Mouse (Mus musculus): ENCODE results near the gene AC140267.1.

AC140267.1 gene

DNA sequence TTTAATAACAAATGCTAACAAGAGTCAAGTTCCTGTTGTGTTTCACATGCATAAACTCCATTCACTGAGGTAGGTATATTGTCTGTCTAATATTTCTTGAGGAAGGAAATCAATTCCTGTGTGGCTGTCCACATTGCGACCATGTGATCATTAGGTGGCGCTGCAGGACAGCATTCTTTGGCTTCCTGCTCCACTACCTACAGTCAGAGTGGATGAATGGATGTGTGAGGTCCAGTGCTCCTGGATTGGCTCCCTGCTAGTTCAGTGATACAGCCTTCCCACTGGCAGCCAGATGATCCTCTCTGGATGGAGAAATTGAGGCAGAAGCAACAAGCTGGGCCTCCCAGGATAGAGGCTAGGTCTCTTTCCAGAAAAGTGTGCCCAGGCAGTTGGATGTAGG, 30.6 kb downstream of the AC140267.1 start:
- DNase-seq: peak; percentile 78

- DNase-seq: no peak
These were observed 36.3 kb downstream of the AC140267.1 start for GRCm38 (mm10) chr15:80271858-80272396.

- DNase-seq: no peak
These were observed 41.5 kb downstream of the AC140267.1 start for GRCm38 (mm10) chr15:80277107-80277506.

GRCm38 (mm10) chr15:80277625-80278024, 42.0 kb downstream of the AC140267.1 start:
- no peak for DNase-seq

- no peak for DNase-seq
These were observed 42.6 kb downstream of the AC140267.1 start for GRCm38 (mm10) chr15:80278121-80278759.

DNA sequence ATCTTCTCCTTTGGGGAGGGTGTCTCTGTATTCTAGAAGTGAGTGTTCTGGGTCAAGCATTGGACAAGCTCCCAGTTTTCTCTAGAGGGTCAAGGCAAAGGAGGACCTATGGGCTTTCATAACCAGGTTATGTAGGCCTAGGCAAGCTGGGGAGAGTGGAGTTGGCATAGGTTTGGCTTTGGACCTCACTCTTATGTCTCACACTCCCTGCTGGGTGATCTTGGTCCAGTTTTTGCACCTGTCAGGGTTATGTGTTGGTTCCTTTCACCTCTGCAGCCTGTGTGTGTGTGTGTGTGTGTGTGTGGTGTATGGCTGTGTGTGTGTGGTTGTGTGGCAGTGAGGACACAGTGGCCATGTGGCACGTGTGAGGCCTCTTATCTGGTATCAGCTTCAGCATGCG, 43.4 kb downstream of the AC140267.1 start:
- DNase-seq: no peak

- DNase-seq: no peak
These were observed 45.0 kb downstream of the AC140267.1 start for GRCm38 (mm10) chr15:80280646-80281045.

Data from kidney, adult 11 months (tissue).